Mouse (Mus musculus) layer of hippocampus, adult 18-20 months (tissue): ENCODE measurements around the gene Klk1. TPM values are rescaled to one million over a fixed set of nuclear protein-coding genes. Genes with fewer than 3 reads are reported as not detected.

Experiments
- DNase-seq, 2 experiments: peaks; one replicate each; pipeline ENCODE4 v3.0.0; 2022; ENCODE audit warnings: low spot score in 2 of 2
- total RNA-seq, 2 experiments: library from RNA; stranded (reverse); gene quantifications; 2 replicates each; pipeline ENCODE4 v1.2.3; 2021

Klk1 gene
- total RNA-seq, 2 experiments from 2014 or later: not detected

GRCm38 (mm10) chr7:44253023-44253616 is 28.0 kb downstream of the Klk1 start:
- DNase-seq: no peak

- DNase-seq: no peak
These were observed 29.8 kb downstream of the Klk1 start for GRCm38 (mm10) chr7:44254930-44255329.

- no peak for DNase-seq
These were observed 32.1 kb downstream of the Klk1 start, which contains the start of gene Acp4 for GRCm38 (mm10) chr7:44257278-44257677. Acp4 (minus strand) TSS chr7:44257378.

DNA sequence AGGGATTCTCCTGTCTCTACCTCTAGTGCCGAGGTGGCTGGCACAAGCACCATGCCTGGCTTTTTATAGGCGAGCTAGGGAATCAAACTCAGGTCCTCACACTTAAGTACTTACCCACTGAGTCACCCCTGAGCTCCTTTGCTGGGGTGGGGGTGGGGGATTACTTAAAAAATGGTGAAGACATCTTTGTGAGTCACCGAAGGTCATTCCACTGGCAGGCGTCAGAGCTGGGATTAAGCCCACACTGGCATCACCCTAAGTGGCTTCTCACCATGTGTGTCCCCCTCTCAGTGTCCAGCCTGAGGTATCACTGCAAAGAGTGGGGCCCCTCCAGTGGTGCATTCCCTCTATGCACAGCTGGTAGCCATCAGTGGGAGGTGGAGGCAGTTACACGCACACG is 35.2 kb downstream of the Klk1 start:
- DNase-seq: no peak

GRCm38 (mm10) chr7:44261147-44261546 is 36.0 kb downstream of the Klk1 start, which contains the start of gene Gm15517:
Gm15517 (plus strand) TSS chr7:44261447.
- no peak for DNase-seq

DNA sequence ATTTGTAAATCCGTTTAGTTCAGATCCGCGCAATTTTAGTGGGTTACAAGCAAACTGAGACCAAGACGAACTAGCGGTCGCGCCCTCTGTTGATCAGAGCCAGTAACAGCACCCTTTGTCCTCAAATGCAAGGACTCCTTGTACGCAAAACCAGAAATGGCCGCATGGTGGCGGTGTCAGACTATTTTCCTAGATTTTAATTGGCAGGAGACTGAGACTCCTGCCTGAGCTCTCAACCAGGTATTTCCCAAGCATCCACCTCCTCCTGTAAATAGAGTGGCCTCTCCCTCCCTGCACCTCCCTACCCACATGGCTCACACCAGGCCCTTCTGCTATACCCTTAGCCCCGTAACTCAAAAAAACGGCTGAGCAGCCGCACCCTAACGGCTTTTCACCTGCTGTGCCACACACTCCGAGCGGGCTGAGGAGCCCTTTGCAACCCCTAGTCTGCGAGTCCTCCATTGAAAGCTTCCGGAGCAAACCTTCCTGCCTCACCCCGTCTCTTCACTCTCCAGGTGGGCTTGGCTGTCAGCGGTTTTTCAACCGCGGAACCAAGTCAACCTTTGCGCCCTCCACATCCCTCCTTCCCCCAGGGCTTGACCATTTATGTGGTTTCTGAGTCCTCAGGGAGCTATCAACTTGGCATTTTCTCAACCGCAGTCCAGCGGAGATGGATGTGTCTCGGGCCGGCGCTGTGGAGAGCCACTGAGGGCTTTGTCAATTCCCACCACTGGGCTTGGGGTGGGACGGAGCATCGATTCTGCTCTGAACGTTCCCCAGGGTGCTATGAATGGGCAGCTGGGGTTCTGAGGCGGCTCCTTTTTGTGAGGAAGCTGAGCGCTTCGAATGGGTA is 37.9 kb downstream of the Klk1 start:
- DNase-seq: peak; percentile 92 to 99

DNA sequence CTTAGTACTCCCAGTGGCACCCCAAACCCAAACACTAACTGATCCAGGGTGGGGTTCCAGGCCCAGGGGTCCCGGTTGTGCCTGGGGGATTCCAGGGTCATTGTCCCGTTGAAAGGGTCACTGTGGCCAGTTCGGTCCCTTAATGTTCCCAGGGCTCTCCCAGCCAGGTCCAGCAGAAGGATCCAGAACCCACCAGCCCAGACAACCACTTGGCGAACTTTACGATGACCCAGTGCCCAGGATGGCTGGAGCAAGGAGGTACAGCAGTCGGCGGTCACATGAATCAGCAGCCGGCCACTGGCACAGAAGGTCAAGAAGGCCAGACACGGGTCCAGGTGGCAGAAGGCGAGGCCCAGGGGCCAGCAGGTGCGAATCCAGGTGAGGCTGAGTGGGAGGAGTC is 43.0 kb downstream of the Klk1 start:
- no peak for DNase-seq

GRCm38 (mm10) chr7:44269397-44269796 is 44.2 kb downstream of the Klk1 start:
- no peak for DNase-seq

DNA sequence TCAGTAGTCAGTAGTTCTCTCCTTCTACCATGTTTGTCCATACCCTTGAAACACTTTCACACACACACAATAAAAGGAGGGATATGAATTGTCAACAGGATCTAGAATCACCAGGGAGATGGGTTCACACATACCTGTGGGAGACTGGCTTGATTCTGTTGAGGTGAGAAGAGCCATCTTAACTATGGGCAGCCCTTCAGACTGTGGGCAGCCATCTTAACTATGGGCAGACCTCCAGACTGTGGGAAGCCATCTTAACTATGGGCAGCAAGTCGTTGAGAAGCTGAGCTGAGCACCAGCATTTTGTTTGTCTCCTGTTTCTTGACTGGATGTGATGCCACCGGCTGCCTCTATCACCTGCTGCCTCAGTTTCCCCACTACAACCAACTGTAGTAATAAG is 46.1 kb downstream of the Klk1 start:
- DNase-seq: no peak

DNA sequence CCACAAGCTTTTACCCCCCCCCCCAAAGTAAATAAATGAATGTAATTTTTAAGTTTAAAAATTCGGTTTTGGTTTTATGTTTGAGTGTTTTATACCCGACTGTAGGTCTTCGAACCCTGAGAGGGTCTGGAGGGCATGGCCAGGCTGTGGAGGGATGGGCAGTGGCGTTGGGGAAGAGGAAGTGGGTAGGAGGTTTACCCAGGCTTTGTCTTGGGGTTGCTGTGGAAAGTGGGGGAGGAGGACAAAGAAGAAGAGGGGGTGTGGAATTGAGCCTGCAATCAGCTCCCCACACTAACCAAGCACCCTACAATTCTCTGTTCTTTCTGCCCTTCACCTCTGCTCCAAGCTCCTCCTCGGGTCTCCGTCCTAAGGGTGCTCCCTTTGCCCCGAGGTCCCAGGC is 47.4 kb downstream of the Klk1 start:
- no peak for DNase-seq

- no peak for DNase-seq
These were observed 48.3 kb downstream of the Klk1 start for GRCm38 (mm10) chr7:44273446-44273845.

GRCm38 (mm10) chr7:44274096-44274495 is 48.9 kb downstream of the Klk1 start:
- DNase-seq: no peak

GRCm38 (mm10) chr7:44275546-44275945 is 50.4 kb downstream of the Klk1 start:
- no peak for DNase-seq

DNA sequence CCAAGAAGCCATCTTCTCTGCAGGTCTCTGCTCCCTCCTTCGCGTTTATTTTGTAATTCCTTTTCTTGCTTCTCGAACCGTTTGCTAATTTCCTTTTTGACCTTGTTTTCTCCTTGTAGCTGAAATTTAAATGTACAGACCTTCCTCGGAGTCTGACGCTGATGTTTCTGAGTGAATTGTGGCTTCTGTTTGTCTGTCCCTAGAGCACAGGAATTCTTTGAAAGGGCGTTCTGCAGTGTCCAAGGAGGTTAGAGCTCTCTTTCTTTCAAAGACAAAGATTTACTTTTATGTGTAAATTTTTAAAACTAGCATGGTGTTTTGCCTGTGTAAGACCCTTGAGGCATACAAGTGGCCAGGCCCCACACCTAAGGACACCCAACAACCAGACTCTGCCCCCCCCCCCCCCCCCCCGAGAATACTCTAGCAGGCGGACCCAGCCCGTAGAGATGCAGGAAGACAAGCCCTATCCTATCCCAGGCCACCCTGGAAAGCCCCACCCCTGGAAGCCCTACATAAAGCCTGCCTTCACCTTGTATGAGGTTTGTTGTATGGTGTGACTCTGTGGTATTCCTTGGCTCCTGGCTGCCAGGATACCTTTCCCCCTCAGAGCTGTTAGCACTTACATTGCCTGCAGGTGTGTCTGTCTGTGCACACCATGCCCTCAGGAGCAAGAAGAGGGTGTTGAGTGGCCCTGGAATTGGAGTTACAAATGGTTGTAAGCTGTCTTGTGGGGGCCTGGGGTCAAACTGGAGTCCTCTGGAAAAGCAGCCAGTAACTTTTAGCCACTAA is 51.5 kb downstream of the Klk1 start:
- DNase-seq: no peak

- peak in 1 of 2 experiments; percentile 82 for DNase-seq
These were observed 52.1 kb downstream of the Klk1 start for GRCm38 (mm10) chr7:44277250-44277622.

Other genes with a start within 250 kb of the Klk1 start
- not detected for gene Klk1b9, start 249.3 kb upstream of the Klk1 start, total RNA-seq
- gene Klk1b11, start 229.5 kb upstream of the Klk1 start, total RNA-seq: not detected
- gene Klk1b26, start 213.2 kb upstream of the Klk1 start, total RNA-seq: not detected
- not detected for gene Klk1b27, start 173.1 kb upstream of the Klk1 start, total RNA-seq
- not detected for gene Klk1b21, start 123.0 kb upstream of the Klk1 start, total RNA-seq
- gene Klk1b22, start 112.7 kb upstream of the Klk1 start, total RNA-seq: not detected
- gene Klk1b16, start 88.6 kb upstream of the Klk1 start, total RNA-seq: not detected
- not detected for gene Klk1b24, start 37.1 kb upstream of the Klk1 start, total RNA-seq
- gene Klk1b3, start 27.2 kb upstream of the Klk1 start, total RNA-seq: not detected
- gene Klk1b4, start 17.9 kb upstream of the Klk1 start, total RNA-seq: not detected
- not detected for gene Klk1b5, start 9.4 kb upstream of the Klk1 start, total RNA-seq
- not detected for gene Gm36864, start 10.8 kb downstream of the Klk1 start, total RNA-seq
- under 1 TPM; 0.62 to 0.84 TPM for gene 1700028J19Rik, start 21.3 kb downstream of the Klk1 start, total RNA-seq
- 10 to 100 TPM; 78.3 to 89.3 TPM for gene 2410002F23Rik, start 21.4 kb downstream of the Klk1 start, total RNA-seq
- gene Acp4, start 32.0 kb downstream of the Klk1 start, total RNA-seq: not detected
- not detected for gene Gm15517, start 36.1 kb downstream of the Klk1 start, total RNA-seq
- gene Clec11a, start 81.5 kb downstream of the Klk1 start, total RNA-seq: 1 to 10 TPM; 3.3 to 3.6 TPM
- 100 to 1,000 TPM; 626 to 653 TPM for gene Shank1, start 84.9 kb downstream of the Klk1 start, total RNA-seq
- 10 to 100 TPM; 85.4 to 87.4 TPM for gene Syt3, start 158.7 kb downstream of the Klk1 start, total RNA-seq
- 1 to 10 TPM; 2.1 to 4.5 TPM for gene 1700008O03Rik, start 160.5 kb downstream of the Klk1 start, total RNA-seq
- 100 to 1,000 TPM; 336 to 349 TPM for gene Lrrc4b, start 203.7 kb downstream of the Klk1 start, total RNA-seq
- 10 to 100 TPM; 13.0 TPM for gene Aspdh, start 240.0 kb downstream of the Klk1 start, total RNA-seq
- 100 to 1,000 TPM in 1 of 2 experiments, 10 to 100 TPM in 1; 86.1 to 100 TPM for gene Josd2, start 242.6 kb downstream of the Klk1 start, total RNA-seq